Mouse (Mus musculus): ENCODE measurements around the gene Lrch1.

Lrch1 gene

GRCm38 (mm10) chr14:74918521-74919103 is 29.1 kb downstream of the Lrch1 start:
- DNase-seq: no peak

- DNase-seq: peak in 1 of 2 experiments; percentile 1
Measured at GRCm38 (mm10) chr14:74917504-74918124, 30.1 kb downstream of the Lrch1 start.

GRCm38 (mm10) chr14:74916691-74917090 is 31.0 kb downstream of the Lrch1 start:
- DNase-seq: no peak

GRCm38 (mm10) chr14:74916075-74916474 is 31.6 kb downstream of the Lrch1 start:
- no peak for DNase-seq

DNA sequence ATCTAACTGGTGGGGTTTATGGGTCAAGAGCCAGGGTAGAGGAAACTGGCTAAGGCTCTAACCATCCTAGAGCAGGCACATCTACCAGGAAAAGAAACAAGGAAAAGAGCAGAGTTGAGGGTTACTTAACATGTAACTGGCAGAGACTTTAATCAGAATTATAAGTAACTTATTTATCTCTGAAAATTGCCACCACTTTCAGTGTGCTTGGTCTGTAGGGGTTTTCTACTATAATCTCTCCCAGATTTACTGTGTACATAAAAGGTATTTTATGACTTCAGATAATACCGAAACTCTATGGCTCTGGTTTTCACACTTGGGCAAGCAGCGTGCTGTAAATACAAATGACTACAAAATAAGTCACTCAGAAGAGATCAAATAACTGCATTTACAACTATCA is 32.0 kb downstream of the Lrch1 start:
- DNase-seq: no peak

- peak in 1 of 2 experiments; percentile 46 for DNase-seq
Measured at GRCm38 (mm10) chr14:74915025-74915424, 32.7 kb downstream of the Lrch1 start.

- DNase-seq: peak; percentile 50 to 65
Measured at GRCm38 (mm10) chr14:74913381-74914230, 34.1 kb downstream of the Lrch1 start.

- peak; percentile 34 to 56 for DNase-seq
Measured at GRCm38 (mm10) chr14:74910363-74910762, 37.3 kb downstream of the Lrch1 start.

DNA sequence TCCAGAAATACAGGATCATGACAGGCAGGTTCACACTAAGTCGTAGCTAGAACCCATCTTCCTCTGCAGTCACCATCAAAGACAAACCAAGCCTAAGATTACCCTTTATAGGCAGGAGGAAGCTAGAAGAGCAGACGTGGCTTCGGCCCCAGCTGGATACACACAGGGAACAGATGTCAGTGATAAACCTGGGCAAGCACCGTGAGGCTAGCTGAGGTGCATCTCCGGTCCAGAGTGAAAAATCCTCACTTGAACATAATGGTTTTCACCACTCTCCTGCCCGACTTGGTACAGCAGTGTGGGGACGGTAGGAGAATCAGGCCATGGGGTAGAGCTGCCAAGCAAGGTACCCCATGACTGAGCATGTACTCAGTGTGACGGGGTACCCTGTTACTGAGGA is 38.7 kb downstream of the Lrch1 start:
- DNase-seq: no peak

DNA sequence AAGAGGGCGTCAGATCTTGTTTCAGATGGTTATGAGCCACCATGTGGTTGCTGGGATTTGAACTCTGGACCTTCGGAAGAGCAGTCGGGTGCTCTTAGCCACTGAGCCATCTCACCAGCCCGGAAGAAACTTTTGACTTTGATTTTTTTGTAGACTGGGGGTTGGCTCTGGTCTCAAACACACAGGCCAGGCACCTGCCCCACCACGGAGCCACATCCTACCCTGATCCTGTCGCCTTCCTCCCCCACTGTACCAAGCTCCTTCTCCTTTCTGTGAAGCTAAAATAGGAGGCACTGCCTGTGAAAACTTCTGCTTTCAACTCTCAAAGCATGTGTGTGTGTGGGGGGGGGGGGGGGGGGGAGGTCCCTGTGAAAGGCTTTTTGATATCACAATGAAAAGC is 39.4 kb downstream of the Lrch1 start:
- DNase-seq: no peak

- DNase-seq: no peak
Measured at GRCm38 (mm10) chr14:74907706-74908105, 40.0 kb downstream of the Lrch1 start.

GRCm38 (mm10) chr14:74905990-74906389 is 41.7 kb downstream of the Lrch1 start:
- no peak for DNase-seq

DNA sequence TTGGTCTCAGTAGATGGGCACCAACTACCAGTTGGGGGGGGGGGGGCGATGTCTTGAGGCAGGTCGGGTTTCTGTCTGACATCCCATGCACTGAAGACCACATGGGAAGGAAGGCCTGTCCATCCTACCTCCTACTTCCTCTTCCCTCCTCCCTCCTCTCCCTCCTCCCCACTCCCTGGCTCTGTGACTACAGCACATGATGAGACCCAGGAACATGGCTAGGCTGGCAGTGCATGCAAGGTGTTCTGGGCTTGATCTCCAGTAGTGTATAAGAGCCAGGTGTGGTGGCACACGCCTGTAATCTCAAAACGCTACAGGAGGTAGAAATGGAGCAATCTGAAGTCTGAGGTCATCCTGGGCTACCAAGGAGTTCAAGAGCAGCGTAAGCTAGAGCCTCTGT is 43.2 kb downstream of the Lrch1 start:
- no peak for DNase-seq

DNA sequence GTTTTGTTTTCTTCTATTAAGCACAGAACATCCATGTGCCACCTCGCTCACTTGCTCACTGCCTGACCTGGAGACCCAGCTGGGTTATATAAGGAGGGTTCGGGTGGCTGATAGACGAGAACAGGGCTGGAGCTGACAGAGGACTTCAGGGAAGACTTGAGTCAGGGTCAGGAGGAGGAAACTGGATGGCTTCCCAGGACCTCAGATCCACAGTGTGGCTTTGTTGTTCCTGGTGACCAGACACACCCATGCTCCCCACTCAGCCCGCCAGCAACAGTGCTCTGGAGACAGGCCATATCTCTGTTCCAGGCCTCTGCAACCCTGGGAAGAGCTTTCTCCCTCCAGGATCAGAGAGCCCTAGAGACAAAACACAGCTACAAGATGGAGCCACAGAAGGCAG is 44.6 kb downstream of the Lrch1 start:
- DNase-seq: no peak

- DNase-seq: no peak
Measured at GRCm38 (mm10) chr14:74900705-74901369, 46.8 kb downstream of the Lrch1 start.

DNA sequence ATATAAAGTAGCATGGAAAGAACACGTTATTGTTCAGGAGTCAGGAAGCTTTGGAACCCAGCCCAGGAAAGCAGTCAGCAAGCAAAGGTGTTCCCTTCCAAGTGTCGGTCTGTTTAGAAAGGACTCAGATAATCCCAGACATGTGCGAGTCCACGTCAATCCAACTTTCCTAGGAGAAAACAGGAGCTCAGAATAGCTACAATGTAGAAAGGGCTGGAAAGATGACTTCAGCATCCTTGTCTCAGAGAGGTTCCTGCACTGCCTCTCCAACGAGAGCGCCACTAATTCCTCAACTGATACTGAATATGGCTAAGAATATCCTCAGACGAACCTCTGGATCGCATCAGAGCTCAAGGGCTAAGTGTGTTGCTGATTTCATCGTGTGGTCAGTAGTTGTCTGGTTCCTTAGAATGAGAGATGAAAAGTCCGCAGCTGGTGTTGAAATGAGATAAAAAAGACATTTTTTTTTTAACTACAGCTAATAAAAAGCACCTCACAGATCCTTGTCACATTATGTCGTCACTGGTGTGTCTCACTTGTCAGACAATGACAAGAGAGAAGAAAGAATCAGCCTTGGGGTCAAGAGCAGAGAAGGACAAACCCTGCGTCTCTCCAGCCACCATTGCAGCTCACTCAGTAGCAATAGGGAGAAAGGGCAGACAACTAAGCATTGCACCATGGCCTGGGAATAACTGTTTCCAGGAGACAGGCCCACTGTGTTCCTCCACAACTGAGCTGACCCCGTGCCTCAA is 47.5 kb downstream of the Lrch1 start:
- no peak for DNase-seq

GRCm38 (mm10) chr14:74898939-74899338 is 48.7 kb downstream of the Lrch1 start:
- no peak for DNase-seq

GRCm38 (mm10) chr14:74893693-74894092 is 54.0 kb downstream of the Lrch1 start:
- no peak for DNase-seq

DNA sequence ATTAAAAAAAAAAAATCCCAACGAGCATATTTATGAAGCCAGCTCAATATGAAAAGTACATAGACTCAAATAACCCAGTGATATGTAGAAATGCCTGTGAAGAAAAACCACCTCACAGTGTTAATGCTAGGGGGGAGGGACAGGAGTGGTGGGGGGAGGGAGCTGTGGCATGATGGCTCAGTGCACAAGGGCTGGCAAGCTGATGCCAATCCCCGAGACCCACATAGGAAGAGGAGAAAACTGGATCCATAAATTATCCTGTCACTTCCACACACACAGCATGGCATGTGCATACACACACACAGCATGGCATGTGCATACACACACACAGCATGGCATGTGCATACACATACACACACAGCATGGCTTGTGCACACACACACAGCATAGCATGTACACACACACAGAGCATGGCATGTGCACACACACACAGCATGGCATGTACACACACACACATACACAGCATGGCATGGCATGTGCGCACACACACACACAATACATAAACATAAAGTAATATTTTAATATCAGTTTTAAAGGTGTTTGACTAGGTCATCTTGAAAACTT is 54.5 kb downstream of the Lrch1 start:
- DNase-seq: no peak

DNA sequence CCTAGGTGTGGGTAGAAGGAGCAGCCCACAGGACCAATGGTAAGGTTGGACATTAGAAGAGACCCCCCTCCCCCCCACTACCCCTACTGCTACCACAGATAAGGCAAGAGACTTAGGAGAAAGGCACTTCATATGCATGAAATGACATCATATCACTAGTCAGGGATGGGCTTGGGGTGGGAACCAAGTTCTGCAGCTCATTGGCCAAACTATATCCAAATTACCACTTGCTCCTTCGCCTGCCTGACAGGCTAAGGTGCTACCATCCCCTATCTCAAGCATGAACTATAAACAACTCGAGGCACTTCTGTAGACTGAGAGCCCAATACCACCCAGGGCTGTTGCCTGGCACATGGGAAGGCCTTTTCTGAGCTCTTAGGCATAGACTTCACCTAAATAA is 58.4 kb downstream of the Lrch1 start:
- no peak for DNase-seq

GRCm38 (mm10) chr14:74888103-74888502 is 59.6 kb downstream of the Lrch1 start:
- no peak for DNase-seq

GRCm38 (mm10) chr14:74886453-74886852 is 61.2 kb downstream of the Lrch1 start:
- DNase-seq: no peak

Data from kidney, postnatal 4 days (tissue).